Mouse (Mus musculus) liver, embryonic 11.5 days (tissue): ENCODE measurements around the gene Tbpl1. TPM values are rescaled to one million over a fixed set of nuclear protein-coding genes. Genes with fewer than 3 reads are reported as not detected.

ENCODE experiments used
- ATAC-seq: fragments of 200-750 bp; cut with Nextera tagmentation; replicated peaks from 2 replicates; pipeline ENCODE4 v1.8.0; 2017; ENCODE audit warnings: moderate number of reproducible peaks, mild to moderate bottlenecking, moderate TSS enrichment, moderate library complexity; ENCODE audit not compliant: low FRiP score
- DNase-seq: peaks from one replicate; pipeline ENCODE4 v3.0.0-alpha.2; 2017; ENCODE audit warnings: low spot score
- H3K27ac ChIP-seq: fragments of 300-500 bp; sonication (generic); 2 replicates; pipeline ENCODE4 v1.5.1; 2014; ENCODE audit warnings: mild to moderate bottlenecking, low read depth, low read length, control low read depth
- H3K27me3 ChIP-seq: fragments of 300-500 bp; sonication (generic); replicated peaks from 2 replicates; pipeline ENCODE4 v1.6.1; 2014; ENCODE audit warnings: low read length, mixed read lengths; ENCODE audit not compliant: control insufficient read depth, insufficient read depth
- H3K36me3 ChIP-seq: fragments of 300-500 bp; sonication (generic); 2 replicates; pipeline ENCODE4 v1.6.1; 2014; ENCODE audit warnings: mild to moderate bottlenecking, low read length, moderate library complexity, mixed read lengths; ENCODE audit not compliant: control insufficient read depth, insufficient read depth
- H3K4me1 ChIP-seq: fragments of 300-500 bp; sonication (generic); replicated peaks from 2 replicates; pipeline ENCODE4 v1.6.1; 2014; ENCODE audit warnings: low read length, mixed read lengths; ENCODE audit not compliant: control insufficient read depth, insufficient read depth
- H3K4me2 ChIP-seq: fragments of 300-500 bp; sonication (generic); 2 replicates; pipeline ENCODE4 v1.6.1; 2014; ENCODE audit warnings: mild to moderate bottlenecking, control low read depth, moderate library complexity
- H3K4me3 ChIP-seq: fragments of 300-500 bp; sonication (generic); 2 replicates; pipeline ENCODE4 v1.5.1; 2014; ENCODE audit warnings: low read depth, low read length, control low read depth
- H3K9ac ChIP-seq: fragments of 300-500 bp; sonication (generic); 2 replicates; pipeline ENCODE4 v1.6.1; 2014; ENCODE audit warnings: low read depth, low read length, control low read depth
- H3K9me3 ChIP-seq: fragments of 300-500 bp; sonication (generic); 2 replicates; pipeline ENCODE4 v1.6.1; 2016; ENCODE audit warnings: low read length, inconsistent platforms, mixed read lengths; ENCODE audit not compliant: control insufficient read depth
- WGBS: fragments of 180-500 bp; shearing (Covaris S2); extraction: QIAGEN DNeasy Blood & Tissue Kit; methylation state at CpG from one replicate; pipeline ENCODE4 v1.1.7; 2014; 5-methylcytosine and 5-hydroxymethylcytosine counted together
- microRNA-seq: library from miRNA; unstranded; fragments of <30 nt; microRNA quantifications from one replicate; pipeline ENCODE4, GENCODE M21; 2017; ENCODE audit warnings: borderline number of aligned reads
- polyA plus RNA-seq: library from polyadenylated mRNA; unstranded; fragments of >200 nt; fragmentation: Nextera tagmentation; extraction: Ambion mirVana; gene quantifications from 2 replicates; pipeline ENCODE4 v1.2.1, GENCODE M21; 2014

Tbpl1 gene
- polyA plus RNA-seq, 1 experiment from 2014 or later: 61.9 TPM

GRCm38 (mm10) chr10:22660286-22661000, 71.3 kb downstream of the Tbpl1 start:
- Histone ChIP-seq H3K9me3 (no peaks in the 10 kb centered on the region), H3K4me3 (no peak overlapping the region), H3K36me3 (no peaks in the 10 kb centered on the region), H3K27me3 (no peaks in the 10 kb centered on the region), H3K9ac (no peak overlapping the region), H3K4me2 (no peak overlapping the region), H3K4me1 (no peaks in the 10 kb centered on the region; the same call in 1 of the 2 replicates), H3K27ac (no peak overlapping the region)
- ATAC-seq (no peak), DNase-seq (no peak)
- WGBS: 83% methylated on average over 5 of the region's 5 CpGs

- ATAC-seq (no peak), DNase-seq (no peak)
- H3K27me3 ChIP-seq: no peaks in the 10 kb centered on the region
- H3K4me1 ChIP-seq: no peaks in the 10 kb centered on the region; the same call in 1 of the 2 replicates
- 81% methylated on average over 10 of the region's 10 CpGs for WGBS
- no peak overlapping the region for H3K4me3 ChIP-seq
- no peak overlapping the region for H3K9ac ChIP-seq
- H3K9me3 ChIP-seq: no peaks in the 10 kb centered on the region
- no peaks in the 10 kb centered on the region for H3K36me3 ChIP-seq
- H3K27ac ChIP-seq: no peak overlapping the region
- H3K4me2 ChIP-seq: no peak overlapping the region
Observed at GRCm38 (mm10) chr10:22659386-22659725, 72.4 kb downstream of the Tbpl1 start.

GRCm38 (mm10) chr10:22658534-22659385, 73.0 kb downstream of the Tbpl1 start:
- no peak overlapping the region for H3K9ac ChIP-seq
- H3K9me3 ChIP-seq: no peaks in the 10 kb centered on the region
- H3K4me1 ChIP-seq: no peaks in the 10 kb centered on the region; the same call in 1 of the 2 replicates
- no peak overlapping the region for H3K4me2 ChIP-seq
- ATAC-seq (no peak), DNase-seq (no peak)
- no peaks in the 10 kb centered on the region for H3K36me3 ChIP-seq
- H3K27me3 ChIP-seq: no peaks in the 10 kb centered on the region
- WGBS: 70% methylated on average over 23 of the region's 23 CpGs
- H3K4me3 ChIP-seq: no peak overlapping the region
- no peak overlapping the region for H3K27ac ChIP-seq

Small RNAs within 50 kb of the gene (microRNA-seq; reads per million reads assigned to microRNA genes)
- not detected for gene Mir7663

Other genes with a start within 250 kb of the Tbpl1 start
- gene Slc2a12, start 86.9 kb downstream of the Tbpl1 start, polyA plus RNA-seq: 0.16 and 0.32 TPM in 2 replicates
- gene Tcf21, start 88.2 kb upstream of the Tbpl1 start, polyA plus RNA-seq: 21.9 and 25.1 TPM in 2 replicates